Mouse (Mus musculus) right cerebral cortex, adult 2 months (tissue): ENCODE results near the gene Mphosph9.

Experiments
- DNase-seq, 2 experiments: peaks; one replicate each; pipeline ENCODE4 v3.0.0; 2021 to 2022; ENCODE audit warnings: low spot score in 2 of 2

Gene Mphosph9

GRCm38 (mm10) chr5:124267652-124268051 is 60.1 kb downstream of the Mphosph9 start:
- DNase-seq: no peak

DNA sequence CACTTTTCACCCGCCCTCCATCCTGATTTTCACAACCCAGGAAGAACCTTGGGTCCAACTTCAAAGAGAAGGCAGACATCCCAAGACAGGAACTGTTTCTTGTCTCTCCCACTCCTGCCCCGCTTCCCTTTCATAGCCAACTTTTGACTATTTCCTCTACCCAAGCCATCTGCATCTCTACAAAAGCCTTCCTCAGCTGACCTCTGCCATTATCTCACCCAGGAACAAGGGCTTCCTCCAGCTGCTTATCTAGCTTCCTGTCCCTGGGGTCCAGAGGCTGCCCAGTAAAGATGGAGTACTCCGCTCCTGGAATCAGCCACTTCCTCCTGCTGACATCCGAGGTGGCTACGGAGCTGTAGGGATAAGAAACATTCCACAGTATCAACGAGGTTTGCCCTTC is 61.0 kb downstream of the Mphosph9 start:
- no peak for DNase-seq

DNA sequence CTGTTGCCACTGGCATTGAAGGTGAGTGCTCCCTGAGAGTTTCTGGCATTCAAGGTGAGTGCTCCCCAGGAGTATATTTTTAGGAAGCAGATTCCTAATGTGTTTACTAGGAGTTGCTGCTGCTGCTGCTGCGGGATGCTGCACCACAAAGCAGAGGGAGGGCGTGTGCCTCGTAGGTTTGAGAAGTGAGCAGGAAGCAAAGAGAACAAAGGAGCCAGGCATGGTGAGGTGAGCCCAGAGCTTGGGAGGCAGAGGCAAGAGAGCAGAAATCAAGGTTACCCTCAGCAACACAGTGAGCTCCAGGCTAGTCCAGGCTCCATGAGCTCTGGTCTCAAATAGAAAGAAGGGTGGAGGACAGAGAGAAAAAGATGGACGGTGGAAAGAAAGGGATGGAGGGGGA is 64.5 kb downstream of the Mphosph9 start:
- no peak for DNase-seq

- no peak for DNase-seq
Observed at GRCm38 (mm10) chr5:124262090-124262489, 65.7 kb downstream of the Mphosph9 start.

DNA sequence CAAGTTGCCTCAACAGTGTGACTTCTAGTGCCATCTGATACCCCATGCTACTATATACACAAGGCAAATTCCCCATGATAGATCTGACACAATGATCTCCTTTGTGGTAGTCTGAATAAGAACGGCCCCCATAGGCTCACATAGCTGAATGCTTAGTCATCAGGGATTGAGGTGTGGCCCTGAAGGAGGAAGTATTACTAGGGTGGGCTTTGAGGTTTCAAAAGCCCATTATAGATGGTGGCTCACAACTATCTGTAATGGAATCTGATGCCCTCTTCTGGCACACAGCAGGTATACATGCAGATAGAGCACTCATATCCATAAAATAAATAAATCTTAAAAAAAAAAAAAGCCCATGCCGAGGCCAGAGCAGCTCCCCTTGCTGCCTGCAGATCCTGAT is 68.6 kb downstream of the Mphosph9 start:
- no peak for DNase-seq

DNA sequence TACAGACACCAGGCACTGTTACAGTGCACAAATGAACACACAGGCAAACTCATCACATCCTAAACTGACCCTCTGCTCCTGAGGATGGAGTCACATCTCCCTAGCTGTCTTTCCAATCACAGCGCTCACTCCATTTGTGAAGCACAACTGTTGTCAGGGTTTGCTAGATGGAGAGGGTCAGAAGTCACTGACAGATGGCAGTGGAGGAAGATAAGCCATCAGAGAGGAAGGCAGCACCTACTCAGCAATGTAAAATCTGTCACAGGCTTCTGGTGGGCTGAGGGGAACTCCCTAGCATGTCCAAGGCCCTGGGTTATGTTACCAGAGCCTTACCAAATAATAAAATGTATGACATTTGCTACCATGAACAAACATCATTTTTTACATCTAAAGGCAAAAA is 69.7 kb downstream of the Mphosph9 start:
- no peak for DNase-seq

DNA sequence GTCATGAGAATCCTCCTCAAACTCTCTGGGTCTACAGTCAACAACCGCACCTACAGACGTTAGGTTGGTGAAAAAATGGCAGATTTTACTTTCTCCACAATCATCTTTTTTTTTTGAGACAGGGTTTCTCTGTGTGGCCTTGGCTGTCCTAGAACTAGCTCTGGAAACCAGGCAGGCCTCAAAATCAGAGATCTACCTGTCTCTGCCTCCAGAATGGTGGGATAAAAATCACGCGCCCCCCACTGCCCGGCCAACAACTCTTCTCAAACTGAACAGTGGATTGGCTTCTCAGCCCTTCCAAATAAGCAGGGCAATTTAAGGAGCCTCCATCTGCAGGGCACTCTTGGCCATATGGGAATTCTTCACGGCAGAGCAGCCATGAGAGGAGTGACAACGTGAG is 72.6 kb downstream of the Mphosph9 start:
- no peak for DNase-seq

GRCm38 (mm10) chr5:124253555-124253954 is 74.2 kb downstream of the Mphosph9 start:
- DNase-seq: no peak

DNA sequence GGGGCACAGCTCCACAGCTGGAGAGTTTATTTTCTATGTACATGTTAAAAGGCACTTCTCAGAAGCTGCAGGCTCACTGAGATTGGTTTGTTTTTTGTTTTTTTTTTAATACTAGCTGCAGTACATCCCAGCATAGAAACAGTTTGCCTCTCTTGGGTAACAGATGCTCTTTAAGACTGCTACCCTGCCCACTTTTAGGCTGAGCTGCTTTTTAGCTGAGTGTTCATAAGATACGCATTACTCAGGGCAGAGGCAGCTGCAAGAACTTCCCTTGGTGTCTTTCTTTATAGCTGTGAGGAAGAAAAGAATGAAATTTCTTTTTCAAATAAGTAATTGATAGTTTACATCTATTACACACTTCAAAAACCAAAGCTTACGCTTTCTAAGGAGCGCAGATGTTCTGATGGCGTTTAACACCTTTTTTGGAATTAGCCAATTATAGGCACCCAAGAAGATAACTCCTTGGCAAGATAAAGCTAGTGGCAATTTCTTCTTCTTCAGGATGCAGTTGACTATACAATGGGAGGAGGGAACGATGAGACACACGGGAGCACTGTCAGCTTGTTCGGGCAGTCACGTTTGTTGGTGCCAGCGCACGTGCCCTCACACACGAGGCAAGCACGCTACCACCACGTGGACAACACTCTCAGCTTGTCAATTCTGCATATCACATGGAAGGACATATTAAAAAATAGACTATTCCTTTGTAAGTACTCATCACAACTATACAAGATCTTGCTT is 75.0 kb downstream of the Mphosph9 start:
- no peak for DNase-seq

- no peak for DNase-seq
Observed at GRCm38 (mm10) chr5:124251070-124251469, 76.7 kb downstream of the Mphosph9 start.

DNA sequence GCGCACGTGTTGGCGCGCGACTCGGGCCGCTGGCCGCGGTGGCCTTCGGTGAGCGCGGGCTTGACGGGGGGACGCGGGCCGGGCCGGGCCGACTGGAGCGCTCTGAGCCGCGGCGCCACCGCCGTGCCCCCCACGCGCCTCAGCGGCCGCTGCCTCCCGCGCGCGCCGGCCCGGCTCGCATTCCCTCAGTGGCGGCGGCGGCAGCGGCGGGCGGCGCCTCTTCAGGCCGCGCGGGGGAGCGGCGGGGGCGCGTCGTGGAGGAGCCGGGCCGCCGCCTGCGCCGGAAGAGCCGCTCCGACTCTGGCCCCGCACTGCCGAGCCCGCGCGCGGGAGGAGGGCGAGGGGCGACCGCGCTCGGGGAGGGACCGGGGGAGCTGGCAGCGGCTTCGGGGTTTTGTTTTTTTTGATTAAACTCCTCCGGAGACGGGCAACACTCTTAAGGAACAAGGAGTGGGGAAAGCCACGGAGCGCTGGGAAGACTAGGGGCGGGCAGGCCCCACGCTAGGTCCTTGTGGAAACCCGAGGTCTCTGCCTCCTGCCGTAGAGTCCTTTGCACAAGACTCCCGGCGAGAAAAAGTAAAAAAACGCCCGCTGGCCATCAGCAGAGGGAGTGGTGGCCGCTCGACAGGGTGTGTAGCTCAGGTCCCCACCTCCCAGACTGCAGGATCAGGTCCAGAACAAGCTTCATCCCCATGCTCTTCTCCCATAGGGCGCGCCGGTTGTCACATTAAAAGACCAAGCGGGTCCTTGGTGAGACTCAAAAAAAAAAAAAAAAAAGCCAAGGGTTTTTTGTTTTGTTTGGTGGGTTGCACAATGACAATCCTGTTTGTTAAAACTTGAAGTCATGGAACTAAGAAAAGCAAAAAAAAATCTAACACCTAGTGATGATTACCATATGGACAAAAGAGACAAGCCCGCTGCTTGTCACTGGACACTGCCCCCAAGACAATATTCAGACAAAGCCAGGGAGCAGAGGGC is 77.9 kb downstream of the Mphosph9 start, which contains the start of gene Pitpnm2:
TSS of gene Pitpnm2 (minus strand) at position 147 of the 978 bp plus-strand sequence.
- no peak for DNase-seq

- no peak for DNase-seq
Observed at GRCm38 (mm10) chr5:124248845-124249613, 78.7 kb downstream of the Mphosph9 start.

DNA sequence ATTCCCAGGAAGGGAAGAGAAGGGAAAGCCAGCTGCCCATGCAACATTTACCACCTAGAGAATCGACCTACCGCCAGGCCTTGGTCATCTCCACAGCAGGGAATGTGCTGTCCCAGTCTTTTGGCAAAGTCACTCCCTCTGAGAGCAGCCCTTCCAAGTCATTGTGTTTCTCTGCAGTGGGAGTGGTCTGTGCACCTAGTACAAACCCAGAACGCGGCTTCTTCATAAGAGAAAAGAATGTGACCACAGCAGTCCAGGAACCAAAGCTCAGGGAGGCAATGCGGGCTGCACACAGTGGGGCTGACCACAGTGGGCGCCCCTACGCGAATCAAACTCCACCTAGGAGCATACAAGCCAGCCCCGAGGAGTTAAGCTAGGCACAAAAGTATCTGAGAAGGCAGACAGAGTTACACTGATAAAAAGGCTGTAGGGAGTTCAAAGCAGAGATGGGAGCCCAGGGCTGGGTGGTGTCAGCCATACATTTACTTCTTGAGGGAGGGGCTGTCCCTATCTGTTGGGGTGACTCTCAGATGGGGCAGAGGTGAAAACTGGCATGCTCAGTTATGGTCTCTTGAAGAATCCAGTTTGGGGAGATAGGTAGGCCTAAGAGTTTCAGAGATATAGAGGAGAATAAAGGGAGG is 79.7 kb downstream of the Mphosph9 start:
- DNase-seq: no peak

DNA sequence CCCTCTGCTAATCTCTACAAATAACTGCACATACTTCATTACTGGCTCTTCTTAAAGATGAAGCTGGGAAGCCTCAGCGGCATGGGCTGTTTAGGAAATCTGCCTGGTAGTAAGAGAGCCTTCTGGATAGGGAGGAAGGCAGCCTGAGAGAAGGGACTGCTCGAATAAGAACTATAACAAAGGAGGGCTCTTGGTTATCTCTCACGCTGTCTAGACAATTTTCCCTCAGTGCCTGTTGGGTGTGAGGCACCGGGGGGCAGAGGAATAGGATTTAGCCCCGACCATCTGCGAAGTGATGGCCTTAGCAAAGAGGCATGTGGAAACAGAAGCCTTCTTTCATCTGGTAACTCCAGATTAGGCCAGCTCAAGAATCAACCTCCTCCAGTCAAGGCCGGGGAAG is 80.5 kb downstream of the Mphosph9 start:
- no peak for DNase-seq

DNA sequence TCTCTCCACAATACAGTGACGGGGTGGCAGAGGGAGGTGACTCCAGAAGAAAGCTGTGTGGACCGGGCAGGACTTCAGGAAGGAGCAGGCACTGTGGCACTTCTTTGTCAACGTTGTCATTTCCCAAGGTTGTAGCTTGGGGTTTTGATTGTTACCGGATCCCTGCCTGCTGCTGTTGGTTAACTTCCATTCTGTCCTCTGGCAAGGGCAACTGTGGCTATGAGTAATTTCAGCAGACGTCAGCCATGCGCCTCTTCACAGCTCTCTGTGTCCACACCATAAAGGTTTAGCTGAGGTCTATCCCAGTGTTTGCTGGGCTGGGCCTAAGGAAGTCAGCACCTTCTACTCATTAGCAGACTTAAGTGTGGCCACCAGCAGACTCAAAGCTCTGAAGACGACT is 82.9 kb downstream of the Mphosph9 start:
- DNase-seq: no peak

DNA sequence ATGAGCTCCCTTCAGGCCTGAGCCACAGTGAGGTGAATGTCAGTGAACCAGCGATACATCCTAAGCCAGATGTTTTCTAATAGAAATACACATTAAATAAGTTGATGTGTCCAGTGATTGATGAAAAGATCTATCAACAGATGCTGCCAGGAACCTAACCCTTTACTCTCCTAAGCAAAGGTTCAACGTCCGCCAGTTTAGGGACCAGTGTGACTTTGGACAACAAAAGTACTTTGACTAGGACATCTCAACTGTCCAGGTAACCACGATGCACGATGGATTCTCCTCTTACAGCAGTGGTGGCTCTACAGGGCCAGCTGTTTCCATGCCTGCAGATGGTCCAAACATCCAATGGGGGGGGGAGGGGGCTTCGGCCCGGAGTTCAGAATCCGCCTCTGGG is 83.3 kb downstream of the Mphosph9 start:
- DNase-seq: no peak

DNA sequence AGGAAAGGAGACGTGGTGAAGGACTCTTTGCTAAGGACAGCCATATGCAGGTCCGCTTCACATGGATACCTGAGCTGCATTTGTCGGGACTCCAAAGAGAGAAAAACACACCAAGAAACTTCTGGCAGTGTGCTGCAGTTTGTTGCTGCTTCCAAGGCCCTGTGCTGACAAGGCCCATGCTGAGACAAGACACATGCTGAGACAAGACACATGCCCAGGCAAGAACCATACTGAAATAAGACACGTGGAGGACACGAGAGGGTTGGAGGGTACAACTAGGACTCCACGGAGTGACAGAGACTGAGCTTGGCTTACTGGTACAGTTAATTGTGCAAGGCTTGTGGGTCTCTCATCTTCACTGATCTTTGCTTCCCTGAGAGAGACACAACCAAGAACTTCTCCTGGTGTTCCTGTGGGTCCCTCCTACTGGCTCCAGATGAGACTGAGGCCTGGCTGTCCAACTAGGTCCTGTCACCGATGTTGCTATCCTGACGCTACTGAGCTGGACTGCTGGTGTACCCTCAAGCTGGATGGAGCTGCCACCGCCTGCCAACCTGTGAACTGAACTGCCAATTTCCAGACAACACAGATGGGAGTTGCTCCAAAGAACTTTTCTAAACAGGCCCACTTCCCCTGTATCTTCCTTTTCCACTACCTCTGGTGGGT is 84.4 kb downstream of the Mphosph9 start:
- DNase-seq: no peak

DNA sequence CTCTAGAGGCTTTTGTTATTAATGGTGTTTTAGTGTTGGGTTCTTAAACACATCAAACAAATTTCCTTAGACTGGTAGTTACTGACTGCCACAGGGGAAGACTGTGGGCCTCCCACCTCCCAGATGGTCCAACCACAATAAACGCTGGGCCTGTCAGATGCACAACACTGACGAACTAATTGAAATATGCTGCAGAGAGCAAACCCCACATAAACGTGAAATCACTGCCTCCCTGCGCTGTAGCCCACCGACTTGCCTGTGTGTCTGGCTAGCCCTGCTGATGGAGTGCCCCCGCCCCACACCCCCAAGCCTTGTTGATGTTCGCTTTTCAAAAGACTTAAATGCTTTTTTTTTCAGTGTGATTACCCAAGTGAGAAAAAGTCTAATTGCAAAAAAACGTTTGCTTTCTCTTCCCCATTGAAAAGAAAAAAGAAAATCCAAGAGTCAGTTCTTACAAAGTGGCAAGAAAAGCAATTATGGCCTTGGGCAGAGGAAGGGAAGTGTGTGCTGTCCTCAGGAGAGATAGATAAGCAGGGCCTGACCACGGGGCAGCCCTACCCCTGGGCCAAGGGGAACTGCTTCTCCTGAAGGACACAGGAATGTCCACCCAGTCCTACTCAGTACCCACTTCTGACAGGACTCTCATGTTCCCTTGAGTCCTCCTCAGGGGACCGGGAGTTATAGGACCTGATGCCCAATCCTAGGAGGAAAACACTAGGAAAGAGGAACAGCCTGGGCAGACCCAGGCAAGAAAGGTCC is 85.9 kb downstream of the Mphosph9 start:
- no peak for DNase-seq

DNA sequence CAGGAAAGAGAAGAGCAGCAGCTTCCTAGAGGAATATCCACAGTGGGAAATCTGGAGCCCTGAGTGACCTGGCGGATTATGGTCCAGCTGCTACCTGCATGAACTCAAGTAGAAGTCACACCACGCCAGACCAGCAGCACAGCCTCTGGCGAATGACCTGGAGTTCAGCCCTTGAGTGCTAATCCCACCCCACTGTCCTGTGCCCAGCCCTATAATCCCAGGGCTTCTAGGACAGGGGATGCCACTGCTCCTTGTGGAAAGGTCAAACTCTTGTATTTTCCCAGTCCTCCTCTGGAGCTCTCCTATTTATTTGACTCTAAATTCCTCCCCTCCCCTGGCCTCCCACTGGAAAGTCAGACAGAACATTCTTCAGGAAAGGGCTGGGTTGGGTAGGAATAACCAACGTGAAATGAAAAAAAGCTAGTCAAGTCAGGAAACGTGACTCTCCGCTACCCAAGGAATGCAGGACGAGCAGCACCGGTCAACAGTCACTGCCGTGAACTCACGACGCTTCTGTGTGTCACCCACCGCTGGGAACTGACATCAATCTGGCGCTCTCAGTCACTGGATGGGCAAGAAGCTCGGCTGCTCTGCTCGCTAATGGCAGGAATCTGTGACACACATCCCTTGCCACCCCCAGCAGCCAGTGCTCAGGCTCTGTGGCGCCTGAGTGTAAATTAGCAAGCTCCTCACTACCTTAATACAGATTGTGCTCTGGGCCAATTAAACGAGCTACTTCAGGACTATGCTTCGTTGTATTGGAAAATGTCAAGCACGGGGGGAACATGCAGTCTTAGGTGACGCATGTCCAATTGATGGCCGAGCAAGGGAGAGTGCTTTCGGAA is 86.7 kb downstream of the Mphosph9 start:
- no peak for DNase-seq
